ENCODE assay signal across 20 mouse cellular contexts in genomic region chr10:43519977-43520376, GRCm38 (mm10). TPM values are rescaled to one million over a fixed set of nuclear protein-coding genes. Genes with fewer than 3 reads are reported as not detected.
DNase-seq lines count a peak whose midpoint lies in the region; ATAC-seq and TF ChIP-seq lines count a peak whose summit lies in the region.
"Had no signal": no experiment of that assay in that cellular context is flagged by ENCODE, and none has a peak within 500 bp of the region (broad histone marks: within the 10 kb centered on the region; RNA-seq: fewer than 3 reads in every experiment).

No protein-coding gene starts in this region.

- 96% methylated on average over 2 of the region's 2 CpGs for WGBS in lung, postnatal 0 days
- WGBS in lung, adult 2 months = 85% methylated on average over 2 of the region's 2 CpGs

- H3K27me3 ChIP-seq in lung, postnatal 0 days (replicated peaks; ENCODE audit: insufficient read depth, low read length) = no peaks in the 10 kb centered on the region
- H3K27me3 ChIP-seq: CH12.LX; embryonic facial prominence, embryonic 12.5 days; forebrain, embryonic 12.5 days; heart, embryonic 13.5 days; hindbrain, embryonic 15.5 days had no signal

- TF ChIP-seq EP300 in lung, postnatal 0 days (IDR thresholded peaks at IDR 0.05) = no peak

- H3K27ac ChIP-seq in lung, postnatal 0 days (ENCODE audit: low read length) = peak overlapping the region; percentile 43
- H3K27ac ChIP-seq: embryonic facial prominence, embryonic 12.5 days; forebrain, embryonic 12.5 days; heart, embryonic 13.5 days; hindbrain, embryonic 15.5 days had no signal

- no peaks in the 10 kb centered on the region for H3K9me3 ChIP-seq in lung, postnatal 0 days (ENCODE audit: low read length)
- H3K9me3 ChIP-seq: embryonic facial prominence, embryonic 12.5 days; forebrain, embryonic 12.5 days; heart, embryonic 13.5 days; hindbrain, embryonic 15.5 days had no signal

- H3K4me2 ChIP-seq in lung, postnatal 0 days (replicated peaks; ENCODE audit: low read depth, low read length) = peak overlapping the region; percentile 22; the same call in 1 of the 2 replicates
- H3K4me2 ChIP-seq: embryonic facial prominence, embryonic 12.5 days; forebrain, embryonic 12.5 days; heart, embryonic 13.5 days; hindbrain, embryonic 15.5 days had no signal

- TF ChIP-seq POLR2A in lung, adult 2 months (IDR thresholded peaks at IDR 0.05; ENCODE audit: borderline replicate concordance, extremely low read depth, low read depth, low read length) = no peak

- no peak overlapping the region for H3K4me3 ChIP-seq in lung, postnatal 0 days (ENCODE audit: low read depth, low read length)
- H3K4me3 ChIP-seq in lung, adult 2 months (replicated peaks; ENCODE audit: extremely low read depth, low read depth, low read length) = no peak overlapping the region
- H3K4me3 ChIP-seq: embryonic facial prominence, embryonic 12.5 days; forebrain, embryonic 12.5 days; heart, embryonic 13.5 days; hindbrain, embryonic 15.5 days had no signal

- peak; percentile 46 for ATAC-seq in lung, postnatal 0 days
- ATAC-seq: forebrain, postnatal 0 days had no signal

- DNase-seq in heart, adult 11 months = peak; percentile 90
- DNase-seq in heart, adult 18-20 months = no peak
- peak; percentile 80 for DNase-seq in lung, postnatal 0 days (ENCODE audit: low spot score)
- no peak for DNase-seq in lung, adult 2 months
- DNase-seq in Muller cell, postnatal 12 days (ENCODE audit: inconsistent ontology term) = peak; percentile 12
- no peak for DNase-seq in kidney, postnatal 10 days
- no peak for DNase-seq in cerebellum, postnatal 14 days
- DNase-seq: adrenal gland, adult 8-10 months; adrenal gland, postnatal 36 days; cerebellum, adult 2 months; cerebellum, postnatal 10 days; embryo, embryonic 11 days; forebrain, postnatal 0 days; gastrocnemius, postnatal 14 days; heart, postnatal 36 days had no signal

- no peaks in the 10 kb centered on the region for H3K36me3 ChIP-seq in lung, postnatal 0 days (ENCODE audit: insufficient read depth, low read length)
- H3K36me3 ChIP-seq: hindbrain, embryonic 15.5 days had no signal

- H3K9ac ChIP-seq in lung, postnatal 0 days (replicated peaks; ENCODE audit: low read depth) = no peak overlapping the region
- H3K9ac ChIP-seq: embryonic facial prominence, embryonic 12.5 days; forebrain, embryonic 12.5 days; forebrain, postnatal 0 days; heart, embryonic 13.5 days; hindbrain, embryonic 15.5 days had no signal

- H3K4me1 ChIP-seq in lung, postnatal 0 days (ENCODE audit: insufficient read depth, low read depth, low read length) = peaks cover 7% of the 10 kb centered on the region; the same call in 1 of the 2 replicates
- H3K4me1 ChIP-seq in lung, adult 2 months (ENCODE audit: control insufficient read depth, insufficient read depth, low read length) = no peaks in the 10 kb centered on the region; the same call in 1 of the 2 replicates
- H3K4me1 ChIP-seq: embryonic facial prominence, embryonic 12.5 days; forebrain, embryonic 12.5 days had no signal

- no peak for TF ChIP-seq CTCF in lung, postnatal 0 days (IDR thresholded peaks at IDR 0.05)
- no peak for TF ChIP-seq CTCF in lung, adult 2 months (IDR thresholded peaks at IDR 0.05; ENCODE audit: insufficient read depth, low read length)

RNA-seq across cellular contexts. Expression of gene Gm9803, which starts 3.9 kb away (rescaled TPM):
- total RNA-seq in heart, adult 18-20 months (2021) = 1 to 10 TPM; 8.0 to 9.8 TPM
- 9.1 and 21.1 TPM in 2 replicates for polyA plus RNA-seq in lung, postnatal 0 days (2015; fragmentation: Nextera tagmentation; extraction: Ambion mirVana)
- polyA plus RNA-seq in lung, adult 2 months (2012; rRNA removed) = 44.3 and 73.8 TPM in 2 replicates

RNA-seq across cellular contexts. Expression of gene 1700021F05Rik, which starts 20.8 kb away (rescaled TPM):
- 100 to 1,000 TPM; 121 to 126 TPM for total RNA-seq in heart, adult 18-20 months (2021)
- polyA plus RNA-seq in lung, postnatal 0 days (2015; fragmentation: Nextera tagmentation; extraction: Ambion mirVana) = 34.2 and 36.8 TPM in 2 replicates
- 3.1 and 7.1 TPM in 2 replicates for polyA plus RNA-seq in lung, adult 2 months (2012; rRNA removed)

RNA-seq across cellular contexts. Expression of gene Bend3, which starts 41.3 kb away (rescaled TPM):
- total RNA-seq in heart, adult 18-20 months (2021) = 1 to 10 TPM; 4.0 to 4.2 TPM
- 0.81 and 0.89 TPM in 2 replicates for polyA plus RNA-seq in lung, postnatal 0 days (2015; fragmentation: Nextera tagmentation; extraction: Ambion mirVana)
- polyA plus RNA-seq in lung, adult 2 months (2012; rRNA removed) = 3.1 and 4.0 TPM in 2 replicates

RNA-seq across cellular contexts. Expression of gene Cd24a, which starts 58.1 kb away (rescaled TPM):
- 10 to 100 TPM in 1 of 2 experiments, 1 to 10 TPM in 1; 5.1 to 11.5 TPM for total RNA-seq in heart, adult 18-20 months (2021)
- polyA plus RNA-seq in lung, postnatal 0 days (2015; fragmentation: Nextera tagmentation; extraction: Ambion mirVana) = 137 and 146 TPM in 2 replicates
- 212 and 239 TPM in 2 replicates for polyA plus RNA-seq in lung, adult 2 months (2012; rRNA removed)

Comparison
In these comparisons a context has a peak if more than half of its experiments do, and no peak if none do; other contexts are left out.
1. DNase-seq: peak in heart, adult 11 months (single experiment), lung, postnatal 0 days (single experiment) and Muller cell, postnatal 12 days (single experiment); none in heart, adult 18-20 months (0 of 2), lung, adult 2 months (single experiment), kidney, postnatal 10 days (single experiment) and cerebellum, postnatal 14 days (0 of 2).